Mouse (Mus musculus): ENCODE measurements around the gene Zfp978. TPM values are rescaled to one million over a fixed set of nuclear protein-coding genes. Genes with fewer than 3 reads are reported as not detected.
A peak's percentile ranks its signal among the peaks of the same experiment; 100 is the strongest.
"Not testable (repeated sequence)": the region's sequence is repeated elsewhere in the genome, so short reads cannot be mapped to it uniquely, and the experiment has no call there.

Zfp978 gene
- polyA plus RNA-seq, 1 experiment from 2014 or later = not detected

DNA sequence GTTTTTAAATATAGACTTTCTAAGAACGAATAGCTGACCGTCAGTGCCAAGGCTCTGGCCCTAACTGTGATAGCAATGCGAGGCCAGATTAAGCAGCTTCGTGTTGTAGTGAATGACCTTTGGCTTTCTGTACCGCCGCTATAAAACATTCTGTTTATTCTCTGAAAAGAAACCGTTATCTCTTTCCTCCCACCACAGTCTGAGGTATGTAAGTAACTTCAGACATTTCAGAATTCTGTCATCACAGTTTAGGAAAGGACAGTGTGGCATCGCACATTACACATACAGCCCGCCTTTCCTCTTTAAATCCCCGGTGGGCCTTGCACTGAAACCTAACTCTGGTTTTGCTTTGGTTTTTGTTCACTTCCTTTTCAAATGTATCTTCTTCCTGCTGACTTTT is 56.8 kb downstream of the Zfp978 start:
- TF ChIP-seq CTCF (IDR thresholded peaks at IDR 0.05) = no peak
- TF ChIP-seq EP300 (IDR thresholded peaks at IDR 0.05) = no peak
- Histone ChIP-seq H3K27ac (ENCODE audit: low read length) (no peak overlapping the region), H3K4me2 (replicated peaks; ENCODE audit: low read depth, low read length) (no peak overlapping the region), H3K4me1 (ENCODE audit: insufficient read depth, low read depth, low read length) (no peaks in the 10 kb centered on the region), H3K9me3 (ENCODE audit: low read length) (peaks cover 29% of the 10 kb centered on the region), H3K27me3 (replicated peaks; ENCODE audit: insufficient read depth, low read length) (no peaks in the 10 kb centered on the region), H3K9ac (replicated peaks; ENCODE audit: low read depth) (no peak overlapping the region), H3K36me3 (ENCODE audit: insufficient read depth, low read length) (no peaks in the 10 kb centered on the region), H3K4me3 (ENCODE audit: low read depth, low read length) (no peak overlapping the region)
- 59% methylated on average over 10 of the region's 10 CpGs for WGBS
- peak; percentile 39 for DNase-seq (ENCODE audit: low spot score)
- peak; percentile 11; the same call in 1 of the 2 replicates for ATAC-seq

DNA sequence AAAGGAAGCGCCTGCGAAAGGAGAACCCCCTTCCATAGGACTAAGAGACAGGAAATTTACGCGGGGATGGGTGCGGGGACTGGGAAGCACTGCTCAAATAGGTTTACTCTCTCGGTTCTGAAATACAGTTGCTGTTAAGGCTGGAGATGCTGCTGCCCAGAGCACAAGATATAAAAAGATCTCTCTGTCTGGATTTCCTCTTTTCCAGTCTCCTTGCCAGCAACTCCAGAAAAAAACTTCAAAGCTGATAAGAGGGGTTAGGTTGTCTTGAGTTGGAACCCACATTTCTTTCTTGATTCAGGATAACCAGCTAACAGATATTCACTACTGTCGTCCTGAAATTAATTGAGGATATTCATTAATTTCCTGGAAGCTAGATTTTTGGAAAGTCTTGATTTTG is 57.2 kb downstream of the Zfp978 start:
- ATAC-seq; H3K4me1 ChIP-seq (ENCODE audit: insufficient read depth, low read depth, low read length); H3K9ac ChIP-seq (replicated peaks; ENCODE audit: low read depth); H3K27me3 ChIP-seq (replicated peaks; ENCODE audit: insufficient read depth, low read length); H3K36me3 ChIP-seq (ENCODE audit: insufficient read depth, low read length); H3K27ac ChIP-seq (ENCODE audit: low read length); H3K4me3 ChIP-seq (ENCODE audit: low read depth, low read length); H3K4me2 ChIP-seq (replicated peaks; ENCODE audit: low read depth, low read length): not testable (repeated sequence)
- 56% methylated on average over 7 of the region's 7 CpGs for WGBS
- peaks cover 29% of the 10 kb centered on the region for H3K9me3 ChIP-seq (ENCODE audit: low read length)
- peak; percentile 4 for DNase-seq (ENCODE audit: low spot score)

DNA sequence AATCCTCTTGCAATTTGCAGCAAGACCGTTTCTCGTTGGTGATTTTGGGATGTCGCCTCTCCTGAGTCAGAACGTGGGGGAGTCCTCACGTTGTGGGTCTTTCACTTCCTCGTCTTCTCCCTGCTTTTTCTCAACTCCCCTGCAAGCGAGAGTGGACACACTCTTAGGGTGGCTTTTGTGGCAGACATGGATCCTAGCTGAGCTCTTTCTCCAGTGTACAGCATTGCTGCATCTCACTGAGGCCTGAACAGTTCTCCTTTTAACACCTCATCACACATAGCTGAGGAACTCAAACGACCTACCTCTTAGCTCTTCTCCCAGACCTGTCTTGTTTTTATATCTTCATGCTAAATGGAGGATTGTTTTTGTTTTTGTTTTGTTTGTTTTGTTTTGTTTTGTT is 58.1 kb downstream of the Zfp978 start:
- H3K4me3 ChIP-seq (ENCODE audit: low read depth, low read length); H3K9ac ChIP-seq (replicated peaks; ENCODE audit: low read depth); H3K4me1 ChIP-seq (ENCODE audit: insufficient read depth, low read depth, low read length); ATAC-seq; H3K27me3 ChIP-seq (replicated peaks; ENCODE audit: insufficient read depth, low read length); H3K27ac ChIP-seq (ENCODE audit: low read length); H3K36me3 ChIP-seq (ENCODE audit: insufficient read depth, low read length); H3K4me2 ChIP-seq (replicated peaks; ENCODE audit: low read depth, low read length): not testable (repeated sequence)
- DNase-seq (ENCODE audit: low spot score) = peak; percentile 9
- peaks cover 34% of the 10 kb centered on the region for H3K9me3 ChIP-seq (ENCODE audit: low read length)
- WGBS = 79% methylated on average over 8 of the region's 8 CpGs

DNA sequence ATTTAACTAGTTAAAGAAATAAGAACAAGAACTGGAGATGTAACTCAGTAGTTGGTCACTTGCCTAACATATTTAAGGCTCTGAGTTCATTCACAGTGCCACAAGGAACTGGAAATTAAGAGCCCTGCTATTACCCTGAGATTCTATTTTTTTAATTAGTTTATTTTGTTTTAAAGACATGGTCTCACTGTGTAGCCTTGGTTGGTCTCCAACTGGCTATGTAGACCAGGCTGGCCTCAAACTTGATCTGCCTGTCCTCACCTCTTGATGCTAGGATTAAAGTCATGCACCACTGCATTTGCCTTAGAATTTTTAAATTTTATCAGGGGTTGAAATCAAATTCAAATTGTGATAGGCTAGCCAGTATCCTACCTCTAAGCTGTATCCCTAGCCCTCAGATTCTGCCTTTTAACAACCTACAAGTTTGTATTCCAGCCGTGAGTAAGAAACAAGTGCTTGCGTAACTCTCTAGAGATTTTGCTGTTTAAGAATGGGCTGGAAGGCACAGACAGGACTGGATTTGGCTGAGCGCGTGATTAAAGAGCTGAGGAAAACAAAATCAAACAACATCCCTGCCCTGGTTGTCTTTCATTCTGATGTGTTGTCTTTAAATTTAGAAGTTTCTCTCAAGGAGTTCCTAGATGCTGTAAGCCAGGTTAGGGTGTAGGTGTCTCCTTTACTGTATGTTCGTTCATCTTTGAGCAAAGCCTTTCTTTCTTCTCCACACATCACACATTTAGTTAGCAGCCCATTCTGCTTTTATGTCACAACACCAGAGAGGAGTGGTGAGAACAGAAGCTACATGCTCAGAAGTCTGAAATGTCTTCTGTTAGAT is 58.9 kb downstream of the Zfp978 start:
- not testable (repeated sequence) for H3K4me1 ChIP-seq (ENCODE audit: insufficient read depth, low read depth, low read length); ATAC-seq; H3K27ac ChIP-seq (ENCODE audit: low read length); H3K27me3 ChIP-seq (replicated peaks; ENCODE audit: insufficient read depth, low read length); H3K4me3 ChIP-seq (ENCODE audit: low read depth, low read length); H3K36me3 ChIP-seq (ENCODE audit: insufficient read depth, low read length); H3K9ac ChIP-seq (replicated peaks; ENCODE audit: low read depth); H3K4me2 ChIP-seq (replicated peaks; ENCODE audit: low read depth, low read length)
- DNase-seq (ENCODE audit: low spot score) = peak; percentile 15
- H3K9me3 ChIP-seq (ENCODE audit: low read length) = peaks cover 34% of the 10 kb centered on the region
- WGBS = 76% methylated on average over 5 of the region's 5 CpGs

GRCm38 (mm10) chr4:147420794-147421193 is 59.7 kb downstream of the Zfp978 start:
- TF ChIP-seq CTCF (IDR thresholded peaks at IDR 0.05) (no peak), EP300 (IDR thresholded peaks at IDR 0.05) (no peak)
- Histone ChIP-seq H3K36me3 (ENCODE audit: insufficient read depth, low read length) (no peaks in the 10 kb centered on the region), H3K27me3 (replicated peaks; ENCODE audit: insufficient read depth, low read length) (no peaks in the 10 kb centered on the region), H3K9ac (replicated peaks; ENCODE audit: low read depth) (no peak overlapping the region), H3K9me3 (ENCODE audit: low read length) (peaks cover 40% of the 10 kb centered on the region), H3K27ac (ENCODE audit: low read length) (no peak overlapping the region), H3K4me1 (ENCODE audit: insufficient read depth, low read depth, low read length) (no peaks in the 10 kb centered on the region), H3K4me2 (replicated peaks; ENCODE audit: low read depth, low read length) (no peak overlapping the region), H3K4me3 (ENCODE audit: low read depth, low read length) (no peak overlapping the region)
- DNase-seq (ENCODE audit: low spot score) (peak; percentile 4), ATAC-seq (no peak)
- WGBS = 69% methylated on average over 3 of the region's 3 CpGs

GRCm38 (mm10) chr4:147421316-147421715 is 60.2 kb downstream of the Zfp978 start:
- not testable (repeated sequence) for H3K27ac ChIP-seq (ENCODE audit: low read length); H3K4me2 ChIP-seq (replicated peaks; ENCODE audit: low read depth, low read length); H3K9ac ChIP-seq (replicated peaks; ENCODE audit: low read depth); H3K27me3 ChIP-seq (replicated peaks; ENCODE audit: insufficient read depth, low read length); ATAC-seq; H3K4me3 ChIP-seq (ENCODE audit: low read depth, low read length); H3K36me3 ChIP-seq (ENCODE audit: insufficient read depth, low read length); DNase-seq (ENCODE audit: low spot score); H3K4me1 ChIP-seq (ENCODE audit: insufficient read depth, low read depth, low read length)
- 35% methylated on average over 1 of the region's 1 CpGs for WGBS
- peaks cover 37% of the 10 kb centered on the region for H3K9me3 ChIP-seq (ENCODE audit: low read length)

GRCm38 (mm10) chr4:147423140-147423539 is 62.0 kb downstream of the Zfp978 start:
- peak; percentile 15 for DNase-seq (ENCODE audit: low spot score)
- Histone ChIP-seq H3K9me3 (ENCODE audit: low read length) (peaks cover 32% of the 10 kb centered on the region), H3K27ac (ENCODE audit: low read length) (no peak overlapping the region), H3K27me3 (replicated peaks; ENCODE audit: insufficient read depth, low read length) (no peaks in the 10 kb centered on the region), H3K4me3 (ENCODE audit: low read depth, low read length) (no peak overlapping the region), H3K36me3 (ENCODE audit: insufficient read depth, low read length) (no peaks in the 10 kb centered on the region), H3K4me1 (ENCODE audit: insufficient read depth, low read depth, low read length) (no peaks in the 10 kb centered on the region), H3K9ac (replicated peaks; ENCODE audit: low read depth) (no peak overlapping the region), H3K4me2 (replicated peaks; ENCODE audit: low read depth, low read length) (no peak overlapping the region)
- TF ChIP-seq CTCF (IDR thresholded peaks at IDR 0.05) (no peak), EP300 (IDR thresholded peaks at IDR 0.05) (no peak)
- 0 out of 2 replicates have a peak, but pooled peaks have one; percentile 8 for ATAC-seq
- 42% methylated on average over 3 of the region's 3 CpGs for WGBS
